Mouse (Mus musculus): ENCODE results near the gene Papss2.

GRCm38 (mm10) chr19:32680894-32681293 lies 85.3 kb downstream of the Papss2 start:
- TF ChIP-seq EP300 (IDR thresholded peaks at IDR 0.05) (no peak), CTCF (IDR thresholded peaks at IDR 0.05) (no peak)
